Mouse (Mus musculus): ENCODE measurements around the gene Olfr484.
"Not testable (repeated sequence)": the region's sequence is repeated elsewhere in the genome, so short reads cannot be mapped to it uniquely, and the experiment has no call there.

Gene Olfr484

GRCm38 (mm10) chr7:108127349-108127748, at the start of gene Olfr484:
Gene Olfr484, minus strand, starts transcription at chr7:108127449.
- no peak for DNase-seq (ENCODE audit: low read depth)

- not testable (repeated sequence) for DNase-seq (ENCODE audit: low read depth)
Measured at GRCm38 (mm10) chr7:108172642-108173041, 45.4 kb upstream of the Olfr484 start, which contains the start of gene Olfr486. Gene Olfr486, minus strand, starts transcription at chr7:108172742.

GRCm38 (mm10) chr7:108159771-108160170, 32.5 kb upstream of the Olfr484 start, which contains the start of gene Olfr485:
Gene Olfr485, minus strand, starts transcription at chr7:108159871.
- no peak for DNase-seq (ENCODE audit: low read depth)

DNA sequence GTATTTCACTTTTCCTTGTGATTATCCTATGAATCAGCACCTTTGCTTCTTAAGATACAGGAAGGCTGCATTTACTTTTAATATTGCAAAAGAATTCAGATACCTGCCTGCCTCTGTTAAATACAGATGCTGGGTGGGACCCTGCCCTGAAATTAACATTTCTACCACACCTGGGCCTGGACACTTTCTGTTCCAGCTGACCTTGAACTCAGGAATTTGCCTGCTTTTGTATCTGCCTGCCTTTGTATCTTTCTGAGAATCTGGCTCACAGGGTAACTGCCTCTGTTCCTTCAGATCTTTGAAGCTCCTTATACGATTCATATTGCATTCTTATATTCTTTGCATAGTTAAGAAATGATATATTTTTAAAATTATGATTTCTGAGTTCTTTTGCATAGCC, 5.8 kb downstream of the Olfr484 start:
- no peak for DNase-seq (ENCODE audit: low read depth)

GRCm38 (mm10) chr7:108120681-108121080, 6.6 kb downstream of the Olfr484 start:
- DNase-seq (ENCODE audit: low read depth), result no peak

GRCm38 (mm10) chr7:108100549-108100948, 26.7 kb downstream of the Olfr484 start, which contains the start of gene Olfr483:
Gene Olfr483, plus strand, starts transcription at chr7:108100849.
- no peak for DNase-seq (ENCODE audit: low read depth)

DNA sequence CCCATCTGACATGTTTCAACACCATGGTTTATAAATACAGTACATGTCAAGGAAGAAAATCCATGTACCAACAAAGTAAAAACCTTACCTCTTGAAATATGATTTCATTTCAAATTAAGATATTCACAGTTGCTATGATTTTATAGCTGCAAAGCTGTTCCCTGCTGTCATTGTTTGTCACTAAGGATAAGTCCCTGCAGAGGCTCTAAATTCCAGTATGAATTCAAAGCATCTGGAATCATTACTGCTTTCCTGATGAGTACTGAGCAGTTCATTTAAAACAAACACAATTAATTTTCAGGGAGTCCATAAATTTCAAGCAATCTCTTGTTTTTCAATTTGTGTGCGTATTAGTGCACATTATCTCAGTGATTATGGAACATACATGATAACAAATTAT, 29.8 kb downstream of the Olfr484 start, which contains the start of gene Olfr482:
TSS of gene Olfr482 (minus strand) at position 101 of the 400 bp plus-strand sequence.
- no peak for DNase-seq (ENCODE audit: low read depth)

DNA sequence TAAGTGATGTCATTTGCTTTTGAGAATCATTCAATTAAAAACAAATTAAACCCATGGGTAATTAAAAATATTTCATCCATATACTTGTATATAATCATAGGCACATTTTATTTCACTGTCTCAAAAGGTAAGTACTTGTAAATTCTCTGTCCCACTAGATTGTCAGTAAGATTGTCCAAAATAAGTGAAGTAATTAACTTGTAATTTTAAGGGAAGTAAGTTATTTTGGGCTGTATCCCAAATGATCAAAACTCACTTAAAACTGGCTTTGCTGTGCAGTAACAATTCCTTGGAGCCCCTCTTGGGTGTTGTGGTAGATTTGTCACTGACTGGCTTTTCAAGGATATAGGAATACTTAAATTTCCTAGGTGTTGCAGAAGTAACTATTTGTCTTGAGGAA, 47.7 kb downstream of the Olfr484 start, which contains the start of gene Olfr481:
TSS of gene Olfr481 (plus strand) at position 301 of the 400 bp plus-strand sequence.
- DNase-seq (ENCODE audit: low read depth), result no peak

All from c-Kit-positive CD71-positive TER-119-negative erythroid progenitor cells, embryonic 14.5 days (primary cell).